Mouse (Mus musculus): ENCODE data around the gene Dcdc2b. TPM values are rescaled to one million over a fixed set of nuclear protein-coding genes. Genes with fewer than 3 reads are reported as not detected.

Dcdc2b gene
- polyA plus RNA-seq, 1 experiment = 0.46 TPM

DNA sequence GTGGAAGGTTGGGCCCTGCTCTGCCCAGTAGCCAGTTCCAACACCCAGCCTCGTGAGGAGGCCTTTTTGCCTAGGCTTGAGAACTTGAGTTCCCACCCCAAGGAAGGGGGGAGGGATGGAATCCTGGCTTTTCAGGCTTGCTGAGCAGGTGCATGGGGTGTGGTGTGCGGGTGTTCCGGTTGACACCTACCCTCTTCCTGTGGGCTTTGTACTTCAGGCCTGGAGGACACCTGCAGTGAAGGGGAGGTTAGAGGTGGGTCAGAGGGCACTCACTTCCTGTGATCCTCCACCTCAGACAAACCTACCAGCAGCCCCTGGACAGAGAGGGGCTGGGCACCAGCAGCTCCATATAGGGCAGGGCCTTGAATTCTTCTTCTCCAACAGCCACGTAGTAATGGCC lies 4.0 kb downstream of the Dcdc2b start:
- TF ChIP-seq GATA1 (IDR thresholded peaks at IDR 0.05; ENCODE audit: borderline replicate concordance, low read length) (no peak), FLI1 (IDR thresholded peaks at IDR 0.05; ENCODE audit: low read length) (no peak)
- no peaks in the 10 kb centered on the region for H3K9me3 ChIP-seq
- no peak overlapping the region for H3K4me3 ChIP-seq (replicated peaks)
- peaks cover 90% of the 10 kb centered on the region for H3K36me3 ChIP-seq (replicated peaks; ENCODE audit: low read length)
- H3K27me3 ChIP-seq (replicated peaks) = no peaks in the 10 kb centered on the region
- H3K4me1 ChIP-seq = peaks cover 16% of the 10 kb centered on the region

DNA sequence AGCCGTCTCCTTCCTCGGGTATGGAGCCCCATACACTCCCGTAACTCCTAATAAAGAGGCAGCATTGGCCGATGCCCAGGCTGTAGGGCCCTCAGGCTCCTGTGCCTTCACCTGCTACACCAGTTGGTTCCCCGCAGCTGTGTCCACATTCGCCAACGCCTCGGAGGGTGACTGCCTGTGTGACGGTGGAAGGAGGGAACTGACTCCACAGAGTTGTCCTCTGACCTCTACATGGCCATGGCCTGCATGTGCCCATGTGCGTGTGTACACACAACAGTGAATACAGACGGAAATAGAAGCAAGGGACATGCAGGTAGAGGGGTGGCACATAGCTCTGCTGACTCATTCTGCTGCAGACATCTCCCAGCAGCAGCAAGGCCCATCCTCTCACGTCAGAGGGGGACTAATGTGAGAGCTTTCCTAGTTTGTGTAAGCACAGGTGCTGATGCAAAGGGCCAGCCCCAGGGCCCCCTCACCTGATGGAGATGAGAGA lies 4.9 kb downstream of the Dcdc2b start:
- no peaks in the 10 kb centered on the region for H3K9me3 ChIP-seq
- H3K4me3 ChIP-seq (replicated peaks) = no peak overlapping the region
- TF ChIP-seq GATA1 (IDR thresholded peaks at IDR 0.05; ENCODE audit: borderline replicate concordance, low read length) (no peak), FLI1 (IDR thresholded peaks at IDR 0.05; ENCODE audit: low read length) (no peak)
- peaks cover 23% of the 10 kb centered on the region for H3K4me1 ChIP-seq
- peaks cover 94% of the 10 kb centered on the region for H3K36me3 ChIP-seq (replicated peaks; ENCODE audit: low read length)
- H3K27me3 ChIP-seq (replicated peaks) = no peaks in the 10 kb centered on the region

GRCm38 (mm10) chr4:129608426-129609025 lies 5.5 kb downstream of the Dcdc2b start:
- no peak overlapping the region for H3K4me3 ChIP-seq (replicated peaks)
- peaks cover 94% of the 10 kb centered on the region for H3K36me3 ChIP-seq (replicated peaks; ENCODE audit: low read length)
- no peaks in the 10 kb centered on the region for H3K9me3 ChIP-seq
- no peaks in the 10 kb centered on the region for H3K27me3 ChIP-seq (replicated peaks)
- peaks cover 30% of the 10 kb centered on the region for H3K4me1 ChIP-seq
- no peak for TF ChIP-seq FLI1 (IDR thresholded peaks at IDR 0.05; ENCODE audit: low read length)
- TF ChIP-seq GATA1 (IDR thresholded peaks at IDR 0.05; ENCODE audit: borderline replicate concordance, low read length) = no peak

DNA sequence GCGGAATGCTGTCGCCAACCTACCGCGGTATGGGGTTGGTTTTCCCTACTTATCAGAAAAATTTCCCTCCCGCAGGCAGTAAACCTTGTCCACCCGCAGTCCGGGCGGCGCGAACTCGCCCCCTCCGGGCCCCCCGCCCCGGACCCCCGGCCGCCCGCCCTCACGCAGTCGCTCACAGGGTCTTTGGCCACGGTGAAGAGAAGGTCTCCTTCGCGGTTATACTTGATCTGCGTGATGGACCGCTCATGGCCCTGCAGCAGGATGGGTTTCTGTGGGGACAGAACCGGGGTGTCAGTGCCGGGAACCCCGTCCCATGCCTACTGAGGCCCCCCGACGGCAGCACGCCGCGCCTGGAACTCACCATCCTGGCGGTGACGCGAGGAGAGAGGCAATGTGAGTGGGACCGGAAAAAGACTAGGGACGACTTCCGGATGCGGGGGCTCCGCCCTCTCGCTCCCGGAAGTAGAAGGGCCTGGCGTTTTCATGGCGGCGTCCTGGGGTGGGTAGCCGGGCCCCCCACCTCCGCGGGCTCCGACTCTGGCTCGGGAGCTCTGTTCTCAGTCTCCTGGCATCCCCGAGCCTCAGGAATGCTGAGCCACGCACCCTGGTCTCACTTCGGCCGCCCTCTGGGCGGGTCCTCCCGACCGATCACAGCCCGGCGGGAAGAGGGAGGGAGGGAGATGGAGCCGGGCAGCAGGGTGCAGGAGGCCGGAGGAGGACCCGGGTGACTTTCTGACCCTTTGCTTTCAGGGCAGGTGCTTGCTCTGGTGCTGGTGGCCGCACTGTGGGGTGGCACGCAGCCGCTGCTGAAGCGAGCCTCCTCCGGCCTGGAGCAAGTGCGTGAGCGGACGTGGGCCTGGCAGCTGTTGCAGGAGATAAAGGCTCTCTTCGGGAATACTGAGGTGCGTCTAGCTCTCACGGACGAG lies 13.6 kb downstream of the Dcdc2b start, which contains the start of the genes Eif3i and Tmem234:
TSS of gene Eif3i (minus strand) at position 416 of the 926 bp plus-strand sequence.
TSS of gene Tmem234 (plus strand) at position 436 of the 926 bp plus-strand sequence.
- no peaks in the 10 kb centered on the region for H3K27me3 ChIP-seq (replicated peaks)
- peak within 1 kb of the TSS; percentile 99 for H3K4me3 ChIP-seq (replicated peaks)
- peaks cover 54% of the 10 kb centered on the region for H3K4me1 ChIP-seq
- TF ChIP-seq GATA1 (IDR thresholded peaks at IDR 0.05; ENCODE audit: borderline replicate concordance, low read length) (0 out of 3 replicates have a peak, but pooled peaks have one; percentile 16), FLI1 (IDR thresholded peaks at IDR 0.05; ENCODE audit: low read length) (peak; percentile 79; the same call in 1 of the 2 replicates)
- H3K36me3 ChIP-seq (replicated peaks; ENCODE audit: low read length) = peaks cover 65% of the 10 kb centered on the region
- no peaks in the 10 kb centered on the region for H3K9me3 ChIP-seq

- TF ChIP-seq GATA1 (IDR thresholded peaks at IDR 0.05; ENCODE audit: borderline replicate concordance, low read length) (no peak), FLI1 (IDR thresholded peaks at IDR 0.05; ENCODE audit: low read length) (no peak)
- peaks cover 41% of the 10 kb centered on the region for H3K36me3 ChIP-seq (replicated peaks; ENCODE audit: low read length)
These were observed 25.2 kb downstream of the Dcdc2b start for GRCm38 (mm10) chr4:129588865-129589264.

GRCm38 (mm10) chr4:129586943-129587342 lies 27.1 kb downstream of the Dcdc2b start:
- Histone ChIP-seq H3K4me3 (replicated peaks) (no peak overlapping the region), H3K36me3 (replicated peaks; ENCODE audit: low read length) (peaks cover 21% of the 10 kb centered on the region), H3K27me3 (replicated peaks) (no peaks in the 10 kb centered on the region), H3K9me3 (no peaks in the 10 kb centered on the region), H3K4me1 (peaks cover 22% of the 10 kb centered on the region)
- no peak for TF ChIP-seq FLI1 (IDR thresholded peaks at IDR 0.05; ENCODE audit: low read length)
- TF ChIP-seq GATA1 (IDR thresholded peaks at IDR 0.05; ENCODE audit: borderline replicate concordance, low read length) = no peak

More at GRCm38 (mm10) chr4:129588865-129589264, 25.2 kb downstream of the Dcdc2b start:
- Histone ChIP-seq H3K9me3 (no peaks in the 10 kb centered on the region), H3K27me3 (replicated peaks) (no peaks in the 10 kb centered on the region), H3K4me1 (peaks cover 24% of the 10 kb centered on the region), H3K4me3 (replicated peaks) (no peak overlapping the region)

GRCm38 (mm10) chr4:129585773-129586172 lies 28.3 kb downstream of the Dcdc2b start:
- peaks cover 10% of the 10 kb centered on the region for H3K36me3 ChIP-seq (replicated peaks; ENCODE audit: low read length)
- H3K9me3 ChIP-seq = no peaks in the 10 kb centered on the region
- TF ChIP-seq GATA1 (IDR thresholded peaks at IDR 0.05; ENCODE audit: borderline replicate concordance, low read length) (no peak), FLI1 (IDR thresholded peaks at IDR 0.05; ENCODE audit: low read length) (no peak)
- H3K27me3 ChIP-seq (replicated peaks) = no peaks in the 10 kb centered on the region
- H3K4me3 ChIP-seq (replicated peaks) = no peak overlapping the region
- H3K4me1 ChIP-seq = peaks cover 15% of the 10 kb centered on the region

GRCm38 (mm10) chr4:129584884-129585608 lies 29.0 kb downstream of the Dcdc2b start:
- Histone ChIP-seq H3K27me3 (replicated peaks) (no peaks in the 10 kb centered on the region), H3K9me3 (no peaks in the 10 kb centered on the region), H3K4me1 (peaks cover 20% of the 10 kb centered on the region), H3K36me3 (replicated peaks; ENCODE audit: low read length) (peaks cover 2% of the 10 kb centered on the region), H3K4me3 (replicated peaks) (peak overlapping the region; percentile 90)
- TF ChIP-seq GATA1 (IDR thresholded peaks at IDR 0.05; ENCODE audit: borderline replicate concordance, low read length) (no peak), FLI1 (IDR thresholded peaks at IDR 0.05; ENCODE audit: low read length) (no peak)

DNA sequence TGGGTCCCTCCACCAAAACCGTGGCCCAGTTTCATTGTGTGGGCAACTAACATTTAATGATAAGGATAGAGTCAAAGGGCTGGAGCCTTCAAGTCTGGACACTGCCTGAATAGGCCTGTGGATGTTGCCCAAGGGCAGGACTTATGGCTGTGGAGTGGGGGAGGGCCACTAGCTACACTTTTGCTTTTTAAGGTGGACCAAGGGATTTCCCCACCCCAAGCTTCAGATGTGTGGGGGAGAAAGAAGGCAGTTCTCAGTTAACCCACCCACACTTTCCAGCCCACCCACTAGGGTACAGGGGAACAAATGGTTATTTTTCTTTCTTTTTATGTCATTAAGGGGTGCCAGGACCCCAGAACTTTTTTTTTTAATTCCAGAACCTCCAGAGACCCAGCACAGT lies 29.7 kb downstream of the Dcdc2b start:
- no peak overlapping the region for H3K4me3 ChIP-seq (replicated peaks)
- H3K36me3 ChIP-seq (replicated peaks; ENCODE audit: low read length) = no peaks in the 10 kb centered on the region
- H3K4me1 ChIP-seq = peaks cover 21% of the 10 kb centered on the region
- no peaks in the 10 kb centered on the region for H3K9me3 ChIP-seq
- TF ChIP-seq GATA1 (IDR thresholded peaks at IDR 0.05; ENCODE audit: borderline replicate concordance, low read length) = no peak
- no peak for TF ChIP-seq FLI1 (IDR thresholded peaks at IDR 0.05; ENCODE audit: low read length)
- H3K27me3 ChIP-seq (replicated peaks) = no peaks in the 10 kb centered on the region
